Mouse (Mus musculus) CD4-positive helper T cell, adult 2 months (primary cell): ENCODE measurements around the gene Nav1.
A peak's percentile ranks its signal among the peaks of the same experiment; 100 is the strongest.

Experiments used
- DNase-seq: peaks from one replicate; pipeline ENCODE4 v3.0.0-alpha.2; 2012; ENCODE audit warnings: low read depth, missing footprints, low spot score

Gene Nav1

DNA sequence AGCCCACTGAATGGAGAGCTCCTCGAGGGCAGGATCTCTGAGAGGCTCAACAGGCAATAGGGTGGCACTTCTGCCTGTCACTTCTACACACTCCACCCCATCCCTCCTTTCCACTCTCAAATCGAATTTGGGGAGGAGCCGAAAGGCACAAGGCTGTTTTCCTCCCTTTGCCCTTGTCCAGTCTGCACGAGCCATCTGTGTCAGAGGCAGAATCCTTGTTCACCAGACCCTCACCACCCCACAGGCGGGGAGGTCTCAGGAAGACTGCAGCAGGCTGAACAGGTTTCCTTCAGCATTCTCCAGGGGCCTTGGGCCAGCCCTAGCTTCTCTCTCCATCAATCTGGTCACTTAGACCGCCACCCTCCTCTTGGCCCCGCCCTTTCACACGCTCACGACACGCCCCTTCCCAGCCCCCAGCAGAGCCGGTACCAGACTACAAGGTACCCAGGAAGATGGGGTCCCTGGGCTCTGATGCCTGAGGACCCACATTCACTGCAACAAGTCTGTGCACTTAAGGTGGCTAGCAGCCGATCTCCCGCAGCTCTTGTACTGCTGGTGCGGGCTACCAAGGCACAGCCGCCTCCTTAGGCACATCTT lies 23.9 kb downstream of the Nav1 start:
- DNase-seq: no peak

DNA sequence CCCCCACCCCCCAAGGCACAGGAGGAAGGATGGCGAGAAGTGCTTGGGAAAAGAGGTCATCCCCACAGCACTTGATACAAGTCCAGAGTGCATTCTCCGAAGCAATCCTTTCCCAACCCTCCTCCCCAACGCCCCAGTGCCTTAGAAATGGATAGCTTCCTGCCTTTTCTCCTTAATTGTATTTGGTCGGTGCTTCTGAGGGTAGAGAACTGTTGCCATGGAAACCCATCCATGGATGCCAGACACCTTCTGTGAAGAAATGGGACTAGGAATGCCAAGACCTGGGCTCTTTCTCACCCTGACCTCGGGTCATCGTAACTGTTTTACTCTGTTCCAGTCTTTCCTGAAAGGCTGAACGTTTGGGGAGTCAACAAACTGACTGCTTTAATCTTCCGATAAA lies 26.1 kb downstream of the Nav1 start:
- no peak for DNase-seq

DNA sequence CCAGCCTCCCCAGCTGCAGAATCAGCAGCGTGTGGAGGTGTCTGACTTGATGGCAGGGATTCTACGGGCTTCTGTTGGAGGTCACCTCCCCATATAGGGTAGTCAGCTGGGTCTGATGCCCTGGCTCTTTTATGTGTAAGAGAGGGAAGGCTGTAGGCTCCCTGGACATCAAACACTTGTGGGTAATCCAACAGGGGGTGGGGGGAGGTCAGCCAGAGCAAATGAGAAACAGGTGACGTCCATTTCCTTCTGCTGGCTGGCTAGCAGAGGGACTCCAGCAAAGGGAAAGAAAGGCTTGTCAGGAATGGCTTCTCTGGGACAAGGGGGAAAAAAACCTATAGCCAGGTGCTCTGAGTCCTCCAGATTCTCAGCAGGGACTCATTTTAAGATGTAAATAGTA lies 28.0 kb downstream of the Nav1 start:
- DNase-seq: no peak

DNA sequence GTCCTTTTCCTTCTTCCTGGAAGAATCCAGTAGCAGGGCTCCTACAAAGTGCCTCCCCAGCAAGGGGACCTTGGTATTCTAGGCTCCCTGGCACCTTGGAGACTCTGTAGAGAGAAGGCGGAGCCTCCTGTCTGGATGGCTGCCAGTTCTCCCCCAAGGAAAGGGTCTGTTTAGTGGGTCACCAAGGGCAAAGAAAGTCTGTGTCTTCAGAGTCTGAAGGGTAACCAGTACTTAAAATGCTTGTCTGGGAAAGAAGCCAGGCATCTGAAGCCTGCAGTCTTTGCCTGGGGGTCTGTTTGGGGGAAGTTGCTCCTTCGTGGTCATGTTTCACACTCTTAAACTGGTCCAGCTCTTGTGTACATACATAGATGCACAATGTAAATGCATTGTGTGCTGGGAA lies 29.3 kb downstream of the Nav1 start:
- no peak for DNase-seq

DNA sequence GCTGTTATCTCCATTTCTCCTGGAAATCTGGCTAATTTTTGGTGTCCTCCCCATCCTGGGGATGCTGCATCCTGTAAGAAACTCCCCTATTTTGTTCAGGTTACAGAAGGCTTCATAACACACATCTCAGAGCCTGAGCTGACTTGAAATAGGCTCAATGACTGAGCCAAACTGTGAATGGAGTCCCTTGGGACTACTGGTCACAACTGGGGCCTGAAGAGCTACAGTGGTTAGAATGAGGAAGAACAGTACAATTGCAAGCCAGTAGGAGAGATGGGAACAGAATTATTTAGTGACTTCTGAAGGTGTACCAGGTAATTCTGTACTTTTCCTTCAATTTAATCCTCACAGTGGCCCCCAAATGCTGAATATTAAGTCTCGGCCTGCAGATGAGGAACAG lies 31.7 kb downstream of the Nav1 start:
- DNase-seq: no peak

DNA sequence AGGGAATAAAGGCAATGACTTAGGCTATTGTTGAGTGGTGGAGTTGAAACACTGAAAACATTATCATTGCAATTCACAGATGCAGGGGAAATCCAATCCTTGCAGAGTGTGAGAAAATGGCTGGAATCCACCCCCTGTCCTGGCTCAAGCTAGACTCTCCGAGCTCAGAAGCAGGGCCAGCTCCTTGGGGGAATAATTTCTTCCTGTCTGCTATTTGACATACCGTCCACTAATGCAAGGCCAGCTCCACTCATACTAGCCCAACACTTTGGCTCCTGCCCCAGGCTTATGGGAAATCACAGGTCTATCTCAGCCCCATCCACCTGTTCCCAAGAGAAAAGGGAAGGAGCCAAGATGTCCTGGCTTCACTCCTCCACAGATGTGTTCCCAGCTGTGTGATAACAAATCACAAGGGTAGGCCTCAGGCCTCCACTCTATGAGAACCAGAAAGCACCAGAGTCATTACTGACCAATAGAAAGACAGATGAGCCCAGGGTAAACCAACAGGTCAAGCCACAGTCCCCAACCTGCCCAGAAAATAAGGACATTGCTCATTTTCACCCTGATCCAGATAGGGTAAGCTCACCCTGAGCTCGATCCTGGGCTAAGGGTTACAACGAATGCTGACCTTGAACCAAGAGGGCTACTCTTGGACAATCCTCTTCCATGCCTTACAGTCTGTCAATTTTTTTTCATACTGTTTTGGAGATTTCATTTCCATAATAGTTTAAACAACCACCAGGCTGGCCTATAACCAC lies 32.5 kb downstream of the Nav1 start:
- no peak for DNase-seq

DNA sequence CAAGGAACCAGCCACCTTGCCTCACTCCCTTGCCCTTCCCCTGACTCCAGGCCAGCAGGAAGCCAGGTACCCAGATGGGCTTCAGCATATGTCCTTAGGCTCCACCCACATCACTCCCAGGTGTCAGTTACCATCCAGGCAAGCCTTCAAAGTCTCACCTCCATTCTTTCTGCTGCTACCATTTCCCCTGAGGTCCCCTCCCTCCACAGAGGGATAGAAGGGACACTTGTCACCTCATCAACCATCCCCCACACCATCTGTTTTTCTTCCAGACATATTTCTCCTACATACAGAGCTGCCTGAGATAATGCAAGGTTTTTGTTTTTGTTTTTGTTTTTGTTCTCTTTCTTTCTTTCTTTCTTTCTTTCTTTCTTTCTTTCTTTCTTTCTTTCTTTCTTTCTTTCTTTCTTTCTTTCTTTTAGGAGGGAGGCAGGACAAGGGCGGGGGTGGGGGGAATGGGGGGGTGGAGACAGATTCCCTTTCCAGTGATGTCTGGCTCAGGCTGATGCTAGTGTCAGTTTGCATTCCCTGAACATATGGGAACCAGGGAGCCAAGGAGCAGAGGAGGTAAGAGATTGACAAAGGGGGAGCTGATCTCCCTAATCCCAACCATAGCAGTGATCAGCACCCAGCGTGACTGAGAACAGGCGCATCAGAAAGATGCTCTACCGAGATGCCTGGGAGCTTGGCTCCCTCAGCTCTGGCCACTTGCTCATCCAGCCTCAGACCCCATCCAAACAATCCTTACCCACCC lies 34.8 kb downstream of the Nav1 start:
- no peak for DNase-seq

DNA sequence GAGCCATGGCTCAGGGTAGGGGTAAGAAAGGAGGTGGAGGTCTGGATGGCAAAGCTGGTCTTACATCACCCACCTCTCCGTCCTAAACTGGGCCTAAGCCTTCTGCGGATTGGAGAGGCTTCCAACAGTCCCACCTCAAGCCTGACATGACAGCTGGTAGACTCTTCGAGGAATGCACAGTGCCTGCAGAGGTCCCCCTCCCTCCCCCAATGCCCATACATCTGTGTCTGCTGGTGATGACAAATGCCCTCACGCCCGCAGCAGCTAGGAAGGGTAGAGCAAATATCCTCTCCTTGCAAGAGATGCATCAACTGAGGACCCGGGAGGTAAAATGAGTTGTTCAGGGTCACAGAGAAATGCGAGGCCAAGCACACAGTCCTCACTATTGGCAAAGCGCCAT lies 39.0 kb downstream of the Nav1 start:
- no peak for DNase-seq

DNA sequence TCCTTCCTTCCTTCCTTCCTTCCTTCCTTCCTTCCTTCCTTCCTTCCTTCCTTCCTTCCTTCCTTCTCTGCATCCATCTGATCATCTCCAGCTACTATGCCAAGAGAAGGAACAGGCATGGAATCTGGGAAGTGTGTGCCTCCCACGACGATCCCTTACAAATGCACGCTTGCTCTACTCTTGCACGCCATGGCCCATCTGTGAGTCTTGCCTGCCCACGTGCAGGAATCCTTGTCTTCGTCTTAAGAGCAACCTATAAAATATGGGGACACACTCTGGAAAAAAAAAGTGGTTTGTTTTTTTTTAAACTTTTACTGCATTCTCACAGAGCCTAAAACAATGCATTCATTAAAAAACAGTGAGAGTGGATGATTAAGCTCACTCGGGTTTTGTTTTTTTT lies 40.5 kb downstream of the Nav1 start:
- no peak for DNase-seq

DNA sequence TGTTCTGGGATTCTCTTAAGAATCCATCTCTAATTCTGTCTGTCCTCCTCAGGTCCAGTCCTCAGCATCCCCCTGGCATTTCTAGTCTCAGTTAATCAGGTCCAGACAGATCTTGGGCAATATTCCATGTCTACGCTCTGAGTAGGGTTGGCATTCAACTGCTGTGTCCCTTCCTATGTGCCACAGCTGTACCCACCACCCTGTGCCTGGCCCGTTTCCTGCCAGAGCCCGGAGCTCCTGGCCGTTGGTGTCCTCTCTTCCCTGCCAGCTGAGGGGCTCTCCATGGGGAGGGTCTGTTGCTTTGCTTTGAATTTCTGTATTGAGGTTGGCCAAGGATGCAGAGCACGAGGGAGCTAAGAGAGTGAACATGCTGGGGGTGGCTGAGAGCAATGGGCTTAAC lies 41.3 kb downstream of the Nav1 start:
- no peak for DNase-seq

DNA sequence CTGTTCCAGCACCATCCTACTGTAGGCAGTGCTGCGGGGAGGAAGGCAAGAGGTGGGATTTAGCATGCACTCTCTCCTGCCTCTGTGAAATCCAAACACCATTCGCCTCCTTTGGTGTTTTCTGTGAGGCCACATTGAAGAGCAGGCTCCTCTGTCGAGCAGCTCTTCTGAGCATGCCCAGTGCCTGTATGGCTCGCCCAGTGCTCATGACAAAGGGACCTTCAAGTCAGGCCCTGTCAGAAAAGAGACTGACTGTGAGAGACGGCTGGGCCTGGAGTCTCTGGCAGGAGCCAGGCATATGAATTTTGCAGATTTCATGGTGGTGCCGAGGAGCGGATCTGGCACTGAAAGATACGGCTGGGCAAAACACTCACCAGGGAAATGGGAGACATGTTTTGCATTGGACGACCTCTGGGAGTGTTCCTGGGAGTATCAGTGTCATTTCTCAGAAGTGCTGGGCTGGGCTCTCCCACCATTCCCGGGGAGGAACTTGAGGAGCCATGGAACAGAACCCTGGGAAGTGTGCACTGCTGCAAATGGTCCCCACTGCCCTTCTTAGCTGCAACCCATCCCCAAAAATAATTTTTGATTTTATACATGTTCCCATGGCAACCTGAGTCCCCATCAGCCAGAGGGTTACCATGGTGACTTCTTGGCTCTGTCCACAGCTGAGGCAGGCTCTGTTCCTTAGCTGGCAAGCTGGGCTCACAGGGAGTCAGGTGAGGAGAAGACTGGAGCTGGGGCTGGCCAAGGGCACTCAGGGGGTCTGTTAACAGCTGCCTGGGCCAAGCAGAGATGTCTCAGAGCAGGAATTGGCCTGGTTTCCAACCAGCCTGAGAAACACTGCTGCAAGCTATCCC lies 42.2 kb downstream of the Nav1 start:
- DNase-seq: no peak

DNA sequence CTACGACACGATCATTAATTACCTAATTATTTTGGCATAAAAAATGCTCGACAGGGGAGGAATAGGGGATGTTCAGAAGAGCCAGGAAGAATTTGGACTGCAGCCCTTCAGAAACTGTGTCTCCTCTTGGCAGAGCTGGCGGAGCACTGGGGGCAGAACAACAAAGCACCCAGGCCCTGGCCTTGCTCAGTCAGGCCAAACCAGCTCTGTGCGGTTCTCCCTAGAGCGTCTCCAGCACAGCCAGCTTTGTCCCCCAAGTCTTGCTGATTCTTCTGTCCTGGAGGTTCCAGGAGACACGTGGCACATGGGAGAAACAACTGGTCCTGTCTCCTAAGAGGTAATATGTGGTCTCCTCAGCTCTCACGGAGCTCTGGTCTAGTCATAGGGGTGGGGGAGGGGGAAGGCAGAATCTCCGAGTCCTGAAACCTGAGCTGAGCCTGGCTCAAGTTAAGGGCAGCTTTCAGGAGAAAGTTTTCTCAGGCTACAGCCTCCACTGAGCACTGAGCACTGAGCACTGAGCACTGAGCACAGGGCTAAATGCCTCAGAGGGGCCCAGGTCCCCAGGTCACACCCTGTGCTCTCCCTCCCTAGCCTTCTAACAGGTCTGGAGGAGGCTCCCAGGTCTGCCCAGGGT lies 43.2 kb downstream of the Nav1 start:
- no peak for DNase-seq

DNA sequence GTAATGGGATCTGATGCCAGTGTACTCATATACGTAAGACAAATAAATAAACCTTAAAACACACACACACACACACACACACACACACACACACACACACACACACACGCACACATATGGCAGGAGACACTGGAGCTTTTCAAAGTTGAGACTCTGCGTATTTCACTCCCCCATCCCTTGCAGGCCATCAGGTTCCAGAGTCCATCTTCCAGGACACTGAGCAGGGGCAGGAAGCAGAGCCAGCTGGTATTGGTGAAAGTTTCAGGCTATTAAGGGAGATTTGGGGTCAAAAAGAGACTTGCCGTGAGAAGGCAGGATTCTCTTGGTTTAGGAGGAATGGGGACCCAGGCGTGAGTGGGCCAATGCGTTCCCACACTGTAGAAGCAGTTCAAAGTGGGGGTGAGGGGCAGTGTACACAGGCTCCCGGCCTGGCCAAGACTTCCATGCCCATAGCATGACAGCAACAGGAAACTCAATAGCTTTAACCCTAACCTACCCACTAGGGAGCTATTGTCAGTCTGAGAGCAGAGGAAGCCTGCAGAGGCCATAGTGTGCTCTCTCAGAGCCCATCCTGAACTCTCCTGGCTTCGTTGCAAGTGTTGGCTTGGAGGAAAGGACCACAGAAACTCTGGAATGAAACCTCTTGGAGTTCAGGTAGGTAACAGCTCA lies 44.0 kb downstream of the Nav1 start:
- DNase-seq: no peak

DNA sequence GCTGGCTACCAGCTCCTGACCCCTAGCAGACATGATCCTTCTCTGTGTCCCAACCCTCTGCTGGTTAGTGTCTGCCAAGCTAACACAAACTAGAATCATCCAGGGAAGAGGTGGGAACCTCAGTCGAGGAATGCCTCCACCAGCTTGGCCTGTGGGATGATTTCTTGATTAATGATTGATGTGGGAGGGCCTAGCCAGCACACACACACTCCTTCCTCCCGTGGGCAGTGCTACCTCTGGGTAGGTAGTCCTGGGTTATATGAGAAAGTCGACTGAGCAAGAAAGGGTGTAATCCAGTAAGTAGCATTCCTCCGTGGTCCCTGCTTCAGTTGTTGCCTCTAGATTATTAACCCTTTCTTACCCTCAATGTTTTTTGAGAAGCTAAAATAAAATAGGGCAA lies 45.0 kb downstream of the Nav1 start:
- DNase-seq: no peak

DNA sequence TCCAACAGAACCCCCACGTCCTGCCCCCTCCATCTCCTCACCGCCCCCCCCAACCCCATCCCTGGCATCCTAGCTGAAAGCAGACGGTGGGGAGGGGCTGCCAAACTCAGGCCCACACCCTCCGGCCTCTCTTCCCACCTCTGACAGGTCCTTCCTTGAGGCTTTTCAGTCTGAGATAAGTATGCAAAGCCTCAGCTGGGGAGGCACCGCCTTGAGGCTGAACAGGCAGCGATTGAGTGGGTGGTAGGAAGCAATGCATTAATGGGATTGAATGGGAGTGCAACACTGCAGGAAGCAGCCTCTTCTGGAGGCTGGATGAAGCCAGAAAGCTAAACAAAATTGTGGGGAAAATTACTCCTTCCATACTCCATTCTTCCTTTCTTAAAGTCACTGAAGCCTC lies 45.8 kb downstream of the Nav1 start:
- no peak for DNase-seq

DNA sequence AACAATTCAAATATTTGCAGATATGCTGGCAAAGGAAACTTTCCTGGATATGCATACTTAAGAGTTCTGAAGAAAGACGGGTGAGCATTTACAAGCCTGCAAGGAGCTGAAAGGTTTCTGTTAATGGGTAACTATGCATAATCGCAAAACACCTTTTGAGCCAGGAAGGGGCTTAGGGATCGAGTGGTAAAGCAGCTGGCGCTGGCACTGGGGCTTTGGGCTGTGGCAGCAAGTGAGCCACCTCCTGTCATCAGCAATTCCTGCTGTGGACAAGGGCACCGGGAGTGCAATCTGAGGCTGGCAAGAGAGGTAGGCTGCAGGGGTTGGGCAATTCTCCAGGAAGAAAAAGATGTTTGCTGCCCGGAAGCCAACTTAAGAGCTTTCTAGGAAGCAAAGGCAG lies 49.1 kb downstream of the Nav1 start:
- DNase-seq: no peak

DNA sequence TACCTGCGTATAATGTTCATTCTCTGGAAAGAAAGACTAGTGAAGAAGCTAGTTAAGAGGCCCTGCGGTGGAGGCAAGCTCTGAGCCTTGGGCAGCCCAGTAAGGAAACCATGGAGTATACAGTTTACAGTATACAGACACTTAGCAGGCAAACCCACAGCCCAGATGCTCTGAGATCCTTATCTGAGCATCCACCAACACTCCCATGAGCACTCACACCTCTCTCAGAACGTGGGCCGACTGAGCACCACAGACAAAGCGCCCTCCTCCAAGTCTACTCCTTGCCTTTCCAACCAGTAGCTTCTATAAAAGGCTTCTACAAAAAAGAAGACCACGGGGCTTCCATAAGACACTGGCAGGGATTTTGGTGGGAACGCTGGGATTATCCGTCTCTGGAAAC lies 51.2 kb downstream of the Nav1 start:
- DNase-seq: no peak

DNA sequence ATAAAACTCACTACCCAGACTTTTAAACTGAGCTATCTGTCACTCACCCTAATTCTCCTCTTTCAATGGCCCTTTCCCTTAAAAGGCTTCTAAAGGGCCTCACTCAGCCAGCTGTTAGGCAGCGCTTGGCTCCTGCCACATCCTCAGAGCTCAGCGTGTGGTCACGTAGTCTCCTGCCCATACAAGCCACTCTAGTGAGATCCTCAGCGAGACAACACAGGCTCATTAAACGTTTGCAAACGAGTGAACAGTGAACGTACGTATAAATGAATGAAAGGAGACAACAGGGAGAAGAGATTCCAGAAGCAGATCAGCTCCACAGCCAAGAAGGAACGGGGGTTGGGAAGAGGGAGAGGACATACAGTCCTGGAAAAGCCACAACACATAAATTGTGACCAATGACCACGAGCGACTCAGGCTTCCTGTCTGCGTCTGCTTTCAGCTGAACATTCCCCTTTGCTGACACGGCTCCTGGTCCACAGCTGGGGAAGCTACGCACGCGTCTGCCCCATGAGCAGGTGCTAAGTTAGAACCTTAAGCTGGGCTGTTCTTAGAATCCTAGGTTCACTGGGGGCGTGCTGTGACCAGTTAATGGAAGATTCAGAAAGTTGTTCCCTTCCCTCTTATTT lies 52.3 kb downstream of the Nav1 start:
- peak; percentile 11 for DNase-seq

DNA sequence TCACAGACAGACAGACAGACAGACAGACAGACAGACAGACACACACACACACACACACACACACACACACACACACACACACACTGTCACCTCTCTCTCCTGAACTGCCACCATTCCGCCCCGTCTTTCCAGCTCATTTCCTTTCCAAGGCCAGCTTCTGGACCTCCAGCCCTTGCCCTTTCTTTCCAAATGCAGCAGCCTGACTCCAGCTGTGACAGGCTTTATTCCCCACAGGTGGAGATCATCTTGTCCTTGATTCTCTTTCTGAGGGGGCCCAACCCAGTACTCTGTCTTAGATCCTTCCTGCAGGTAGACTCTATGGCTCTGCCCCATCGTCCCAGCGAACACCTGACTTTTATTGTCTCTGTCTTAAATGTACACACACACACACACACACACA lies 53.5 kb downstream of the Nav1 start:
- no peak for DNase-seq

DNA sequence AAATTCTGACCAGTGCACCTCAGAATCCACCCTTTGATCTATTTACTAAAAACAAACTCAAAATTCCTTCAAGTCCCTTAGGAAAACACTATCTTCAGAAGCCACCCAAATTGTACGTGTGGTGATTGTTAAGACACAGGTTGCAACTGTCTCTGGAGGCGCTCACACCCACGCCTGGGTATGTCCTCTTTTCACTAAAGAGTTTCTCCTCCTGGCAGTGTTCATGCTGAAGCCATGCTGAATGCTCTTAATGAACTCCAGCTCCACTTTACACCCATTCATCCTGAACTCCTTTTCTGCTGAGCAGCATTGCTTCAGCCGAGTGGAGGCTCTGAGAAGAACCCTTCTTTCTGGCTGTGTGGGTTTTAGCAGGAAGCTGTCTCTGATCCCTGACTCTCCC lies 53.9 kb downstream of the Nav1 start:
- DNase-seq: no peak

DNA sequence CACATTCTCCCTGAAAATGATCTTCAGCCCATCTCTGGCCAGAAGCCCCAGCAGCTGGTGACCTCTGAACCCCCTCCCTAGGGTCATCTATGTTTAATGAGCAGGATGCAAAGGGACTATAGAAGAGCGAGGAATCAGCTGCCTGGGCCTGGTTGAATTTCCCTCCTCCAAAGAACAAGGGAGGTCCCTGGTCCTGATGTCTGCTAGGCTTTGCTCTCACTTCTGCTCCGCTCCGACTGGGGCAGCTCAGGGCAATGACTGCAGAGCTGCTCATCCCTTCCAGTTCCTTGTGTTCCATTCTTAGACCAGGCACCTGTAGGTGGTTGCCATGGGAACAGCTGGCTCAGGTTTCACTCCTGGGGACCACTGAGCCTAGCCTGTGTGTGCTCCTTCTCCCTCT lies 56.2 kb downstream of the Nav1 start:
- no peak for DNase-seq
